Mouse (Mus musculus): ENCODE measurements around the gene Ear6. TPM values are rescaled to one million over a fixed set of nuclear protein-coding genes. Genes with fewer than 3 reads are reported as not detected.

Ear6 gene
- total RNA-seq (2014; fragmentation: Nextera tagmentation) (not detected in 2 replicates), total RNA-seq (2017) (2.1 and 2.7 TPM in 2 replicates)

GRCm38 (mm10) chr14:51853399-51853798 lies at the start of gene Ear6:
TSS of gene Ear6 (plus strand) at chr14:51853699.
- ATAC-seq (replicated peaks; ENCODE audit: poor library complexity, severe bottlenecking) = no peak

GRCm38 (mm10) chr14:51826625-51827024 lies 26.9 kb upstream of the Ear6 start:
- no peak for ATAC-seq (replicated peaks; ENCODE audit: poor library complexity, severe bottlenecking)

GRCm38 (mm10) chr14:51827842-51828241 lies 25.7 kb upstream of the Ear6 start:
- peak; percentile 63 for ATAC-seq (replicated peaks; ENCODE audit: poor library complexity, severe bottlenecking)

GRCm38 (mm10) chr14:51829188-51829587 lies 24.3 kb upstream of the Ear6 start:
- ATAC-seq (replicated peaks; ENCODE audit: poor library complexity, severe bottlenecking) = no peak

GRCm38 (mm10) chr14:51838480-51838879 lies 15.0 kb upstream of the Ear6 start:
- ATAC-seq (replicated peaks; ENCODE audit: poor library complexity, severe bottlenecking) = 0 out of 2 replicates have a peak, but pooled peaks have one; percentile 44

- ATAC-seq (replicated peaks; ENCODE audit: poor library complexity, severe bottlenecking) = no peak
These were observed 11.2 kb upstream of the Ear6 start for GRCm38 (mm10) chr14:51842250-51842649.

- no peak for ATAC-seq (replicated peaks; ENCODE audit: poor library complexity, severe bottlenecking)
These were observed 10.7 kb upstream of the Ear6 start for GRCm38 (mm10) chr14:51842781-51843180.

- ATAC-seq (replicated peaks; ENCODE audit: poor library complexity, severe bottlenecking) = peak; percentile 70
These were observed 9.6 kb upstream of the Ear6 start for GRCm38 (mm10) chr14:51843882-51844281.

- no peak for ATAC-seq (replicated peaks; ENCODE audit: poor library complexity, severe bottlenecking)
These were observed 6.9 kb upstream of the Ear6 start for GRCm38 (mm10) chr14:51846566-51846965.

GRCm38 (mm10) chr14:51851006-51851405 lies 2.5 kb upstream of the Ear6 start:
- peak; percentile 53 for ATAC-seq (replicated peaks; ENCODE audit: poor library complexity, severe bottlenecking)

- ATAC-seq (replicated peaks; ENCODE audit: poor library complexity, severe bottlenecking) = peak; percentile 67
These were observed 1.8 kb downstream of the Ear6 start for GRCm38 (mm10) chr14:51855280-51855679.

GRCm38 (mm10) chr14:51863603-51864002 lies 10.1 kb downstream of the Ear6 start:
- ATAC-seq (replicated peaks; ENCODE audit: poor library complexity, severe bottlenecking) = peak; percentile 58; the same call in 1 of the 2 replicates

- ATAC-seq (replicated peaks; ENCODE audit: poor library complexity, severe bottlenecking) = no peak
These were observed 17.3 kb downstream of the Ear6 start for GRCm38 (mm10) chr14:51870756-51871155.

- ATAC-seq (replicated peaks; ENCODE audit: poor library complexity, severe bottlenecking) = no peak
These were observed 18.2 kb downstream of the Ear6 start for GRCm38 (mm10) chr14:51871741-51872140.

- ATAC-seq (replicated peaks; ENCODE audit: poor library complexity, severe bottlenecking) = no peak
These were observed 24.0 kb downstream of the Ear6 start for GRCm38 (mm10) chr14:51877517-51877916.

- ATAC-seq (replicated peaks; ENCODE audit: poor library complexity, severe bottlenecking) = peak; percentile 57
These were observed 30.1 kb downstream of the Ear6 start for GRCm38 (mm10) chr14:51883527-51884030.

- ATAC-seq (replicated peaks; ENCODE audit: poor library complexity, severe bottlenecking) = no peak
These were observed 30.6 kb downstream of the Ear6 start for GRCm38 (mm10) chr14:51884031-51884544.

- ATAC-seq (replicated peaks; ENCODE audit: poor library complexity, severe bottlenecking) = peak; percentile 94
These were observed 31.3 kb downstream of the Ear6 start, which contains the start of gene Mettl17 for GRCm38 (mm10) chr14:51884598-51885331. TSS of gene Mettl17 (plus strand) at chr14:51884842.

- no peak for ATAC-seq (replicated peaks; ENCODE audit: poor library complexity, severe bottlenecking)
These were observed 32.6 kb downstream of the Ear6 start for GRCm38 (mm10) chr14:51886051-51886450.

GRCm38 (mm10) chr14:51889833-51890232 lies 36.3 kb downstream of the Ear6 start:
- no peak for ATAC-seq (replicated peaks; ENCODE audit: poor library complexity, severe bottlenecking)

GRCm38 (mm10) chr14:51892191-51892939 lies 38.9 kb downstream of the Ear6 start, which contains the start of gene Slc39a2:
TSS of gene Slc39a2 (plus strand) at chr14:51892889.
- no peak for ATAC-seq (replicated peaks; ENCODE audit: poor library complexity, severe bottlenecking)

Measured in granulocyte monocyte progenitor cell, adult 5-6 weeks (primary cell).